Mouse (Mus musculus) cerebellum, postnatal 36 days (tissue): ENCODE results near the gene Lair1.
"Not testable (repeated sequence)": the region's sequence is repeated elsewhere in the genome, so short reads cannot be mapped to it uniquely, and the experiment has no call there.

Experiments used
- DNase-seq, 2 experiments: peaks; one replicate each; pipeline ENCODE4 v3.0.0; 2021 to 2022; ENCODE audit warnings: mixed read lengths in 2 of 2

Gene Lair1

GRCm38 (mm10) chr7:4063013-4063412 is at the start of gene Lair1:
TSS of gene Lair1 (minus strand) at chr7:4063204.
- DNase-seq: no peak

GRCm38 (mm10) chr7:4111766-4112165 is 48.8 kb upstream of the Lair1 start:
- no peak for DNase-seq

- no peak for DNase-seq
These were observed 40.4 kb upstream of the Lair1 start for GRCm38 (mm10) chr7:4103411-4103810.

- DNase-seq: no peak
These were observed 38.1 kb upstream of the Lair1 start for GRCm38 (mm10) chr7:4101144-4101543.

- no peak for DNase-seq
These were observed 35.8 kb upstream of the Lair1 start for GRCm38 (mm10) chr7:4098832-4099231.

- DNase-seq: no peak
These were observed 35.3 kb upstream of the Lair1 start for GRCm38 (mm10) chr7:4098301-4098700.

- DNase-seq: no peak
These were observed 28.2 kb upstream of the Lair1 start for GRCm38 (mm10) chr7:4091170-4091569.

GRCm38 (mm10) chr7:4088679-4089078 is 25.7 kb upstream of the Lair1 start:
- DNase-seq: no peak

GRCm38 (mm10) chr7:4087896-4088480 is 25.0 kb upstream of the Lair1 start:
- no peak for DNase-seq

GRCm38 (mm10) chr7:4087238-4087895 is 24.4 kb upstream of the Lair1 start:
- no peak for DNase-seq

GRCm38 (mm10) chr7:4085562-4085961 is 22.6 kb upstream of the Lair1 start:
- DNase-seq: no peak

GRCm38 (mm10) chr7:4084161-4084560 is 21.2 kb upstream of the Lair1 start:
- no peak for DNase-seq

- DNase-seq: no peak
These were observed 19.8 kb upstream of the Lair1 start for GRCm38 (mm10) chr7:4082804-4083203.

- DNase-seq: no peak
These were observed 18.7 kb upstream of the Lair1 start for GRCm38 (mm10) chr7:4081706-4082105.

GRCm38 (mm10) chr7:4080552-4080951 is 17.5 kb upstream of the Lair1 start:
- DNase-seq: no peak

GRCm38 (mm10) chr7:4079511-4079910 is 16.5 kb upstream of the Lair1 start:
- DNase-seq: no peak

- DNase-seq: no peak
These were observed 10.1 kb upstream of the Lair1 start for GRCm38 (mm10) chr7:4073144-4073543.

GRCm38 (mm10) chr7:4071066-4071465 is 8.1 kb upstream of the Lair1 start:
- no peak for DNase-seq

- DNase-seq: no peak
These were observed 866 bp upstream of the Lair1 start for GRCm38 (mm10) chr7:4063714-4064425.

GRCm38 (mm10) chr7:4060602-4061188 is 2.3 kb downstream of the Lair1 start:
- not testable (repeated sequence) for DNase-seq

- no peak for DNase-seq
These were observed 36.1 kb downstream of the Lair1 start for GRCm38 (mm10) chr7:4026794-4027421.

GRCm38 (mm10) chr7:4004636-4005035 is 58.4 kb downstream of the Lair1 start:
- DNase-seq: not testable (repeated sequence)

GRCm38 (mm10) chr7:4003996-4004395 is 59.0 kb downstream of the Lair1 start:
- DNase-seq: not testable (repeated sequence)
